Mouse (Mus musculus): ENCODE measurements around the gene Flad1. TPM values are rescaled to one million over a fixed set of nuclear protein-coding genes. Genes with fewer than 3 reads are reported as not detected.

Flad1 gene
- polyA plus RNA-seq, 1 experiment = 34.6 TPM

GRCm38 (mm10) chr3:89425876-89426275, 14.2 kb upstream of the Flad1 start:
- DNase-seq (ENCODE audit: low spot score) = no peak

- no peak for DNase-seq (ENCODE audit: low spot score)
Measured at GRCm38 (mm10) chr3:89425141-89425525, 13.5 kb upstream of the Flad1 start.

DNA sequence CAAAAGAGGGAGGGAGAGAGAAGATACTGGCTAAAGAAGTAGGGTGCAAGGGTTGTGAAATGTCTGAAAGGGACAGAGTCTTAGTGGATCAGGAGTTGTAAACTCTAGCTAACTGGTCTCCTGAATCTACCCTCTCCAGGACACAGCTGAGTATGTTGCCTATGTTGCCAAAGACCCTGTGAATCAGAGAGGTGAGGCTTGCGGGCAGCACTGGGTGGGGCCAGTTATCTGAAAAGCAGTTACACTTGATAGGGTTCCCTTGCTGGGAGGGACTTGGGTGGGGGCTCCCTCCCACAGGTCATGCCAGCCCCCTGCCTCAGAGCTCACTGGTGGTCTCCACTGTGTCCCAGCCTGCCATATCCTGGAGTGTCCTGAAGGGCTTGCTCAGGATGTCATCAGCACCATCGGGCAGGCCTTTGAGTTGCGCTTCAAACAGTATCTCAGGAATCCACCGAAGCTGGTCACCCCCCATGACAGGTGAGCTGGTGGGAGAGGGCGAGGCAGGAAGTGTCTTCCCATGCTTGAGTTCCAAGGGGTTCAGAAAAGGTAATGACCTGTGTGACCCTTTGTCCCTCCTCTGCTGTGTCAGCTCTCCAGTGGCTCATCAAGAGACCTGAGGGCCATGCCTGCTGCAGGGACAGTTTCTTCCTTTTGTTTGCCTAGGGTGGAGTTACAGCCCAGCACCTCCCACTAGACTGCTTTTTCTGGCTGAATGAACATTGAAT, 12.9 kb upstream of the Flad1 start:
- DNase-seq (ENCODE audit: low spot score) = no peak

GRCm38 (mm10) chr3:89422556-89423205, 11.0 kb upstream of the Flad1 start:
- no peak for DNase-seq (ENCODE audit: low spot score)

DNA sequence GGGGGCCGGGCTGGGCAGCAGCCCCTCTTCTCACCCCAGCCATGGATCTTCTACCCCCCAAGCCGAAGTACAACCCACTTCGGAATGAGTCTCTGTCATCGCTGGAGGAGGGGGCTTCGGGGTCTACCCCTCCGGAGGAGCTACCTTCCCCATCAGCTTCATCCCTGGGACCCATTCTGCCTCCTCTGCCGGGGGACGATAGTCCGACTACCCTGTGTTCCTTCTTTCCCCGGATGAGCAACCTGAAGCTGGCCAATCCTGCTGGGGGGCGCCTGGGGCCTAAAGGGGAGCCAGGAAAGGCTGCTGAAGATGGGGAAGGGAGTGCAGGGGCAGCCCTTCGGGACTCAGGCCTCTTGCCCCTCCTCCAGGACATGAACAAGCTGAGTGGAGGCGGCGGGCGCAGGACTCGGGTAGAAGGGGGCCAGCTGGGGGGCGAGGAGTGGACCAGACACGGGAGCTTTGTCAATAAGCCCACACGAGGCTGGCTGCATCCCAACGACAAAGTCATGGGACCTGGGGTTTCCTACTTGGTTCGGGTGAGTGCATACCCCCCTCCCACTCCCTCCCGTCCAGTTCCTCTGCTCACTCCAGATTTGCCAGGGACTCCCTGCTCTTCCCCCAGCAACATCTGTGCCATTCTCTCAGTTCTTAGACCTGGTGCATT, 10.3 kb upstream of the Flad1 start:
- DNase-seq (ENCODE audit: low spot score) = no peak

DNA sequence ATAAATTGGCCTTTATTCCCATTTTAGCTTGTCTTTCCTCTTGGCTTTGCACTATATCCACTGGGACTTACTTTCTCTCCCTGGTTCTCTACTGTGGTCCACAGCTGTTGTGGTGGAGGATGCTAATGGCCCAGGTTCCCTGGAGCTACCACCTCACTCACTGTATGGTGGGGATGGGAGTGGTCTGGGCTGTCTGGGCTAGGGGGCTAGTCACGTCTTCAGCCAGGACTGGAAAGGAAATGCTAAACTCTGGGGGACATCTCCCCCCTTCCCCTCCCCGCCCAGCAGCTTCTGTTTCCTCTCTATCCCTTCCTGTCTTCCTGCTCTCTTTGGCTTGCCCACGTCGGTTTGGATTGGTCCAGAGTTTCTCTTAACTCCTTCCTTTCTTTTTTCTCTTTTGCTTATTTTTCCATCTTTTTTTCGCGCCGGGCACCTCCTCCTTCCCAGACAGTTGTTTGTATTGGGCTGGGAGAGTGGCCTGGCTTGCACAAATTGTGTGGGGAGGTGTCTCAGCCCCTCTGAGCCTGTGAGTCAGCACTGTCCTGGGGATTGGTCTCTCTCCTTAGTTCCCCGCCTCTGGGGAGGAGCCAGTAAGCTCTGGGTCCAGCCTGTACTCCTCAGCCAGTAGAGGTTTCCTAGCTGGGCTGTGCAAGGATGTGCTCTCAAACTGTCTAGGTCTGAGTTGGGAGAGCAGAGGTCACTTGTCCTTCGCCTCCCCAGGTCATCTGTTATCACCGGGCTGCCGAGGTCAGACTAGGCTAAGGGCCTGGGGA, 9.5 kb upstream of the Flad1 start:
- peak; percentile 52 for DNase-seq (ENCODE audit: low spot score)

DNA sequence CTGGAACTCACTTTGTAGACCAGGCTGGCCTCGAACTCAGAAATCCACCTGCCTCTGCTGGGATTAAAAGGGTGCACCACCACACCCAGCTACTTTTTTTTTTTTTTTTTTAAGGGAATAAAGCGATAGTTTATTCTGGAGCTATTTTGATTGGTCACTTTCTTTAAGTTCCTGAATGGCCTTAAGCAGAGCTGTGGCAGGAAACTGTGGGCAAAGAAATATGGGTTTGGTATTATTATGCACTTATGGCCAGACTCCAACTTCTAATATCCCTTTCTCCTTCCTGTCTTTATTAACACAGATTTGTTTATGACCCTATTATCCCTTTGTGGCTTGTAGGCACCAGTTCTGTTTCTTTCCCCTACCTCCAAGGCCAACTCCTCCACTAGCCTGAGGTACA, 8.8 kb upstream of the Flad1 start:
- no peak for DNase-seq (ENCODE audit: low spot score)

GRCm38 (mm10) chr3:89419981-89420380, 8.3 kb upstream of the Flad1 start:
- DNase-seq (ENCODE audit: low spot score) = no peak

DNA sequence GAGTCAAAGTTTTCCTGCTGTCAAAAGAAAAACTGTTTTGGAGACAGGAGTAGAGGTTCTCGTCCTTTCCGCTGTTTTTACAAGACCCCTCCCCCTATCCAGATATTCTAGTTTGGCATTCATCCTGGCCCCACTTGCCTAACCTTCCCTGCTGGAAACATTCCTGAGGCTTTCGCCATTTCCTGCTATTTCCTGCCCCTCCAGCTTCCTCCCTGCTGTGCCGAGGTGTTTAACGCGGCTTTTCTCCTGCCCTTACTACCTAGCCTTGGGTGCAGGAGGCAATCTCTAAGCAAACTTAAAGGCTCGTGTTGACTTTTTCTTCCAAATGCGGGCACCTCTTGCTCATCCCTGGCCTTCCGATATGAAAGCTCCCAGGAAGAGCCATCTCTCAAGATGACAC, 7.9 kb upstream of the Flad1 start:
- DNase-seq (ENCODE audit: low spot score) = no peak

DNA sequence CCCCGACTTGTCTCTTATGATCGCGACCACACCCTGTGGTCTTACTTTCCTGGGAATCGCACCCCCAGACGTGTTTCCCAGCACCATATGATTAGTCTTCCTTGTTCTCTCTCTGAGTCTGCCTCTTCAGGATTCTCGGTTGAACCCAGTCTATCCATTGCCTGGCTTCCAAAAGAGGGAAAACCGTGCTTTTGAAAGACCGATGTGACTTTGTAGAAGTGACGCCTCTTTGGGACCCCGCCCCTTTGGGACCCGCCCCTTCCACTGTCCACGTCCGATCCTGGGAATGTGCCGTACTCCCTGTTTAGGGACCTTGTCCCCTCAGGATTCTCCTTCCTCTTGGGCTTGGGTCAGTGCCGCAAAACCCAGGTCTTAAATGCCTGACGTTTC, 7.2 kb upstream of the Flad1 start:
- no peak for DNase-seq (ENCODE audit: low spot score)

DNA sequence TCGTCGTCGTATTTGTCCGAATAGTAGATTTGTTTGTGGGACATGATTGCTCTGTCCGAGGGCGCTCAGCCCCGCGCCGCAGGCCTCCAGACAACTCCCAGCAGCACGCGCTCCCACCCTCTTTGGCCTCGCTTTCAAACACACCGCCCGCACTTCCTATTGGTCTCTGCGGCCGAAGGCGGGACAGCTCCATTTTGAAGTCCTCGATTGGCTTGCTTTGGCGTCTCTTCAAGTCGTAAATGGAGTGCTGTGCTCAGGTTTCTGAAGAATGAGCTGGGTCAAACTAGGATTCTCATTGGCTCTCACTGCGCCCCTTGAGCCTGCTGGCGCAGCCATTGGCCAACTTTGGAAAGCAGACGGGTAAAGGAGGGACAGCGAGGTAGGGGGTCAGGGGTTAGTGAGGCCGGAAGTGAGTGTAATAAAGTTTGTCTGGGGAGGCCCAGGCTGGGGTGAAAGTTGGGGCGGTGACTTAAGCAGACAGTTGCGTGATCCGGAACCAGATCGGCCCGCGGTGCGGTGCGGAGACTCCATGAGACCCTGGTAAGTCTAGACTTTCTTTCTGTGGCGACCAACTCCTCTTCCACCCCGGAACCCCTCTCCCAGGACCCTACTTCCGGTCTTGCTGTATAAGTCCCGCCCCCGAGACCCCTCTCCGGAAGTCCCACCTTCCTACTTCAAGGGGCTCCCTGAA, 6.6 kb upstream of the Flad1 start, which contains the start of the genes Cks1b and Shc1:
Gene Cks1b, minus strand, starts transcription at position 214 of the 691 bp plus-strand sequence.
Gene Shc1, plus strand, starts transcription at position 274 of the 691 bp plus-strand sequence.
- peak; percentile 80 for DNase-seq (ENCODE audit: low spot score)

DNA sequence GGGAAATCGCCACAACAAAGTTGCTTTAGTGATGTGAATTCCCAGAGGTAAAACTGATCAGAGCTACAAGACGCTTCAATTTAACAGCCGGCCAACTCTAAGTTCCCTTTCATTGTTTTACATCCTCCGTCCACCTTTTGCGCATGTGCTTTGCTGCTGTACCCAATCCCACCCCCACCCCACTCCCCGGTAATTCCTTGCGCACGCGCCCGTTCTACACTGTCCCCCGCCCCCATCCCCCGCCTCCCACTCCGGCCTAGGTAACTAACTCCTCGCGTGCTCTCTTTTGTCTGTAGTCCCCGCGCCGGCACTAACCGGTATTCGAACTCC, 6.1 kb upstream of the Flad1 start:
- DNase-seq (ENCODE audit: low spot score) = no peak

GRCm38 (mm10) chr3:89417131-89417530, 5.5 kb upstream of the Flad1 start:
- no peak for DNase-seq (ENCODE audit: low spot score)

- DNase-seq (ENCODE audit: low spot score) = no peak
Measured at GRCm38 (mm10) chr3:89416158-89416557, 4.5 kb upstream of the Flad1 start.

GRCm38 (mm10) chr3:89410864-89411263, 806 bp downstream of the Flad1 start:
- no peak for DNase-seq (ENCODE audit: low spot score)

GRCm38 (mm10) chr3:89409701-89410100, 2.0 kb downstream of the Flad1 start:
- DNase-seq (ENCODE audit: low spot score) = no peak

DNA sequence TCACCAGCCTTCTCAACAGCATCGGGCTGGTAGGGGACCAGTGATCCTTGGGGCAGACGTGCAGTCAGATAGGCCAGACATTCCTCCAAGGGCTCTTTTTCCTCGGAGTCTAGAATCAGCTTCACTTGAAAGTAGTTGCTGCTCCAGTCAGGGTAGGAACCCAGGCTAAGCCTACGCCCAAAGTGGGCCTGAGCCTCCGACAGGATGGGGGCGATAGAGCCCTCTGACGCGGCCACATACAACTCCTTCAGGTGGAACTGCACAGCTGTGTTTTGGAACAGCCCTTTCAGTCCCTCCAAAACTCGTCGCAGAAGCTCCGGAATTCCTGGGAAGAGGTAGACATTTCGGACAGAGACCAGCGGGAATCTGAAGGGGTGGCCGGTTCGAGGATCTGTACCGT, 3.2 kb downstream of the Flad1 start:
- DNase-seq (ENCODE audit: low spot score) = no peak

DNA sequence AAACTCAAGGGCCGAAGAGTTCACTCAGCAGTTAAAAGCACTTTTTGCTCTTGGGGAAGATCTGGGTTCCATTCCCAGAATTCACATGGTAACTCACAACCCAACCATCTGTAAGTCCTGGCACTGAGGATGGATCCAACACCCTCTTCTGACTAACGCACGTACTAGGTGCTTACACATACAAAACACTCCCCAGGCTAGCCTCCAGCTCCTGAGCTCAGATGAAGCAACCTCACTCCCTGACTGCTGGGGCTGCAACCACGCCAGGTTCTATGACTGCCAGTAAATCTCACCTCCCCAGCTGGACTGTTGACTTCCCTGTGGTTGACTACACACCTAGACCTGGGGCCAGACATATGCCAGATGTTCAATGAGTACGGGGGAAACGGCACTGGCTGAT, 4.8 kb downstream of the Flad1 start:
- DNase-seq (ENCODE audit: low spot score) = no peak

- DNase-seq (ENCODE audit: low spot score) = no peak
Measured at GRCm38 (mm10) chr3:89402693-89403092, 9.0 kb downstream of the Flad1 start, which contains the start of gene Lenep. Lenep (minus strand) TSS chr3:89402793.

DNA sequence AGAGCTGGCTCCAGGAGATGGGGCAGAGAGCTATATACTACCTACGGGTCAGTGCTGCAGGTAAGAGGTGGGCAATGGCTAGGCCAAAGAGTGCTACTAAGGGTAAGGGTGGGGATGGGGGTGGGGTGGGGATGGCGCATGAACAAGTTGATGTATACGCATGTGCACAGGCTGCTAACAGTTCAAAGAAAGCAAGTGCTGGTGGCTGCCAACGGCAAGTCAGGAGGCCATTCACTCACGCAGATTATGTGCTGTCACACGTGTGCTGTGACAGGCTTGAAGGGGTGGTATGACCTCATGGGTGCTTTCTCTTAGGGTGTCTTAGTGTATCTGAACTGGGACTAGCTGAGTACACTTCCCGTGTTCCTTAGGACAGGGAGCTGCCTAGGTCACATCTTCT, 10.3 kb downstream of the Flad1 start:
- no peak for DNase-seq (ENCODE audit: low spot score)

- DNase-seq (ENCODE audit: low spot score) = no peak
Measured at GRCm38 (mm10) chr3:89396654-89397005, 15.0 kb downstream of the Flad1 start.
